Mouse (Mus musculus) megakaryocyte, embryonic 14.5 days (primary cell): Measurements from ENCODE around the gene Helz.

Experiments
- FLI1 ChIP-seq: IDR thresholded peaks from 2 replicates; pipeline ENCODE4 v1.6.1; 2012; ENCODE audit warnings: low read length, inconsistent platforms, mixed read lengths
- GATA1 ChIP-seq: IDR thresholded peaks from 3 replicates; pipeline ENCODE4 v1.6.1; 2012; ENCODE audit warnings: mixed read lengths, low read length, inconsistent platforms, borderline replicate concordance

DNA sequence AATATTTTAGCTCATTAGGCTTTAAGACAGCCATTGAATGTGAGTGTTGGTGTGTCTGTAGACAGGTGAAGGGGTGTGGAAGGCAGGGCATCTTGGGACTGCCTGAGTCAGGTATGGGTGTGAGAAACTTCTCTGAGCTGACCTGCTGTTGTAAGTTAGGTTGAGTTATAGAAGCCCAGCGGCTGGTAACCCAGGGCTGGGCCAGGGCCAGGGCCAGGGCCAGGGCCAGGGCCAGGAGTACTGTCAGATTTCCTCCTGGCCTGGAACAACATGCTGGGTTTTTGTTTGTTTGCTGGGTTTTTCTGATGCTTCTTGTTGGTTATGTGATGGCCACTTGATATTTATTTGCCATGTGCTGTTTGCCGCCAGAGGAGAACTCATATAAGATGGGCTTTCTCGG lies 76.9 kb downstream of the Helz start:
- TF ChIP-seq GATA1 (no peak), FLI1 (no peak)
